Mouse (Mus musculus) ovary, postnatal 36 days (tissue): Measurements from ENCODE around the gene Nrarp.

ENCODE experiments used
- DNase-seq: peaks from one replicate; pipeline ENCODE4 v3.0.0; 2022; ENCODE audit warnings: low spot score, mixed read lengths

Nrarp gene

GRCm38 (mm10) chr2:25228995-25229530 is 48.5 kb downstream of the Nrarp start:
- DNase-seq: no peak

DNA sequence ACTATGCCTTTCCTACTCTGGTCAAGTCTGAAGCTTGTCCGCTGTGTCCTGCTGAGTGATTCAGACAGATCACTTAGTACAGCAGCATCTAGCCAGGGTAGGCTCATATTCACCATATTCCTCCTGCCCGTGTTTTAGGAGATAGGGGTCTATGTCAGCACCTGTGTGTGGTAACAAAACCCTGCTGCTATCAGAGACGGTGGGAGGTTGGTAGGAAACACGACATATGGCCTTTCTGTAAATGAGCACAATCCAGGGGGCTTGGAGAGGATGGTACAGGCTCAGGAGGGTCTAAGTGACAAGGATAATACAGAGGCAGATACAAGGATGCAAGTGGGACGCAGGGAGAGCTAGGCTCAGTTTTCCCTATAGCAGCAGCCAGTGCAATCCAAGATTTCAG is 49.0 kb downstream of the Nrarp start:
- no peak for DNase-seq

- no peak for DNase-seq
These were observed 50.0 kb downstream of the Nrarp start for GRCm38 (mm10) chr2:25230581-25230980.

DNA sequence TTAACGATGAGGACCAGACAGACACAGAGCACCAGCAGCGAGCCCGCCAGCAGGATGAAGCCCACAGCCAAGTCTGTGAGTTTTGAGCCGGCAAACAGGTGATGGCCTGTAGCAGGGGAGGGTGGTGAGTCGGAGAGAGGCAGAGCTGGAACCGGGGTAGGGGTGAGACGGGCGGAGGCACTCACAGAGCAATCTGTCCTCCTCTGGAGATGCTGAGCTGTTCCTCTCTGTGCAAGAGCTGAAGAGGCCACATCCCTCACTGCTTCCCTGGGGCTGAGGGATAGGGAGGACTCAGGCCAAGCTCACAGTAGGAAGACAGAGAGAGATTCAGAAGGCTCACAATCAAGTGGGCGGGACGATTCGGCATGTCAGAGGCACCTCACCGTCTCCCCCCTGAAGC is 50.5 kb downstream of the Nrarp start:
- no peak for DNase-seq
